Mouse (Mus musculus) intestine, embryonic 16.5 days (tissue): ENCODE measurements around the gene Slc13a5. TPM values are rescaled to one million over a fixed set of nuclear protein-coding genes. Genes with fewer than 3 reads are reported as not detected.

Source experiments
- polyA plus RNA-seq: library from polyadenylated mRNA; unstranded; fragments of >200 nt; fragmentation: Nextera tagmentation; extraction: Ambion mirVana; gene quantifications from 2 replicates; pipeline ENCODE4 v1.2.1, GENCODE M21; 2015

Slc13a5 gene
- polyA plus RNA-seq, 1 experiment from 2014 or later: 0.16 TPM

Other genes with a start within 250 kb of the Slc13a5 start
- gene Aipl1, start 229.7 kb downstream of the Slc13a5 start, polyA plus RNA-seq: 0.29 TPM in 2 replicates
- 61.4 and 76.9 TPM in 2 replicates for gene Pimreg, start 225.2 kb downstream of the Slc13a5 start, polyA plus RNA-seq
- gene Pitpnm3, start 131.4 kb downstream of the Slc13a5 start, polyA plus RNA-seq: 0.35 and 0.37 TPM in 2 replicates
- 0.06 and 0.16 TPM in 2 replicates for gene Gm43951, start 60.4 kb downstream of the Slc13a5 start, polyA plus RNA-seq
- 7.9 and 9.5 TPM in 2 replicates for gene 4933427D14Rik, start 59.8 kb downstream of the Slc13a5 start, polyA plus RNA-seq
- gene Txndc17, start 59.7 kb downstream of the Slc13a5 start, polyA plus RNA-seq: 423 and 443 TPM in 2 replicates
- gene Med31, start 51.6 kb downstream of the Slc13a5 start, polyA plus RNA-seq: 27.6 and 30.4 TPM in 2 replicates
- 4.8 and 5.4 TPM in 2 replicates for gene Xaf1, start 34.4 kb upstream of the Slc13a5 start, polyA plus RNA-seq
- not detected in 2 replicates for gene Fbxo39, start 47.2 kb upstream of the Slc13a5 start, polyA plus RNA-seq
- 0.16 and 0.26 TPM in 2 replicates for gene Tekt1, start 95.2 kb upstream of the Slc13a5 start, polyA plus RNA-seq
- gene Smtnl2, start 144.5 kb upstream of the Slc13a5 start, polyA plus RNA-seq: 27.3 and 28.9 TPM in 2 replicates
- 19.2 and 21.2 TPM in 2 replicates for gene Ggt6, start 168.3 kb upstream of the Slc13a5 start, polyA plus RNA-seq
- gene Mybbp1a, start 174.1 kb upstream of the Slc13a5 start, polyA plus RNA-seq: 119 and 141 TPM in 2 replicates
- gene Spns2, start 222.7 kb upstream of the Slc13a5 start, polyA plus RNA-seq: 5.9 and 7.5 TPM in 2 replicates